Mouse (Mus musculus): ENCODE results near the gene H6pd.
"Not testable (repeated sequence)": the region's sequence is repeated elsewhere in the genome, so short reads cannot be mapped to it uniquely, and the experiment has no call there.

H6pd gene

GRCm38 (mm10) chr4:150008853-150009586, at the start of gene H6pd:
H6pd (minus strand) TSS chr4:150009023.
- peak; percentile 92 for DNase-seq (ENCODE audit: low read depth, low spot score)

- no peak for DNase-seq (ENCODE audit: low read depth, low spot score)
Measured at GRCm38 (mm10) chr4:150057722-150058121, 48.9 kb upstream of the H6pd start.

DNA sequence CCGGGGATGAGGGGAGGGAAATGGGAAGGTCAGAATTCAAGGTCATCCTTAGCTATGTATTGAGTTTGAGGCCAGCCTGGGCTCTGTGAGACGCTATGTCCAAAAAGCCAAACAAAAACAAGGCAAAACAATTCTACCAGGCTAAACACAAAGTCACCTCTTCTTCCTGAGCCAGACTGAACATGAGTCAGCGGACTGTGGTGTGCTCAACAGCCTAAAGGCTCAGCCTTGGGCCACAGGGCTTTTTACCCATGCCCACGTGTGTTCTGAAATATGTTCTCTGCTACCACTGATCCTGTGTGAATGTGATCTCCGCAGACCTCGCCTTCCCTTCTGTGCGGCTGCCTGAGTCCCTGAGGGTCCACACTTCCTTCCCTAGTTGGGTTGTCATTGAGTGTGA, 47.3 kb upstream of the H6pd start:
- no peak for DNase-seq (ENCODE audit: low read depth, low spot score)

GRCm38 (mm10) chr4:150052380-150052779, 43.6 kb upstream of the H6pd start:
- DNase-seq (ENCODE audit: low read depth, low spot score): no peak

DNA sequence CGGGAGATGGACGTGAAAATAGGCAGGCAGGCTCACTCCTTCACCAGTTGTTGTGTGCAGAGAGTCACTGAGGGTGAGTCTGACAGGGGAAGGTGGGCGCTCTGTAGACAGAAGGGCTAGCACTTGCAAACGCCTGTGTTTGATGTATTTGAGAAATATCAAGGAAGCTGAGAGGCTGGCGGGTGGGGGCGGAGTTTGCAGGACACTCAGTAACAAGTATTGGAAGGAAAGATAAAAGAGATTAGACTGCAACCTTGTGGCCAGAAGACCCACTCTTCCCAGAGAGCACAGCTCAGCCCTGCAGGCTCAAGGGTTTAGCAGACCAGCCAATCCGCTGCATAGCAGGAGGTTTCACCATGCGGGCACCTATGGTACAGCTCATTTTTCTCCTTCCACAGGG, 42.7 kb upstream of the H6pd start:
- no peak for DNase-seq (ENCODE audit: low read depth, low spot score)

GRCm38 (mm10) chr4:150049564-150050226, 40.9 kb upstream of the H6pd start:
- no peak for DNase-seq (ENCODE audit: low read depth, low spot score)

DNA sequence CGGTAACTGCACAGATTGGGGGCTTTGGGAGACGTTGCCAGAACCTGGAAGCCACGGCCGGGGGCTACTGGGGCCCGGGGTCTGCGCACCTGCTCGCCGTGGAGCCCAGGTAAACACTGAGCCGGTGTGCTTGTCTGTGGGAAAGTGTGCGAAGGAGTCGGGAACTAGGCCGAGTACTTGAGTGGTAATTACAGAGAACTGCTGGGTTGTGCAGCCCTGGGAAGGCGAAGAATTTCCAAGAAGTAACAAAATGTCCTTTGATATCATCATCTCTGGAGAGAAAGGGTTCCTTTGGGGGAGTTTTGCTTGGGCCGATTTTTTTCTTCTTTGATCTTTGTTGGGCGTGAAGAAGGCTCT, 40.3 kb upstream of the H6pd start:
- no peak for DNase-seq (ENCODE audit: low read depth, low spot score)

DNA sequence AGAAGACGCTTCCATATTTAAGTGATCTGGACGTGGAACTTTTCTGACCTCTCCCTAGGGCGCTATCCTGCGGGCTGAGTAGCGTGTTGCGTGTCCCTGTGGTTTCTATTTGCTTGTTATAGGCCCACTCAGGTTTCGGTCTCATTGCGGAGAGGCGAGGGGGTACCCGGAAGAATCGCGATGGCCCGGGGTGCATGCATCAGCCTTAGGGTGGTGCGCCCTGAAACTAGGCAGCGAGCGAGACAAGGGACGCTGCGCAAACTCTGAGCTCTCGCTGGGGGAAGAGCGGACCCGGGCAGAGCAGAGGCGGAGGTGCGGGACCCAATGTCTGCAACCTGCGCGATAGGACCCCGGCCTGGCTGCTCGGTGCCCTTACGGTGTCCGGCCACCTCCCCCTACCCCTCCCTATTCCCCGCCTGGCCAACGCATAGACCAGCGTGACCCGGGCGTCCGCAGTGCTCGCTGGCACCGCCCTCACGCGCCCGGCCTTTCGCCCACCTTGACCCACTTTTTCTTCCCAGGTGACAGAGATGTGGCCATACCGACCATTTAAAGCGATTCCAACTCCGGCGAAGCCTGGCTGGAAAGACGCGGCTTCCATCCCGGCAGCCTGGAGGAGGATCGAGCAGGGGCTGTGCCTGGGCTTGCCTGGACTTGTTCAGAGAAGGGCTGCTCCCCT, 39.8 kb upstream of the H6pd start:
- no peak for DNase-seq (ENCODE audit: low read depth, low spot score)

GRCm38 (mm10) chr4:150048038-150048437, 39.2 kb upstream of the H6pd start:
- DNase-seq (ENCODE audit: low read depth, low spot score): no peak

DNA sequence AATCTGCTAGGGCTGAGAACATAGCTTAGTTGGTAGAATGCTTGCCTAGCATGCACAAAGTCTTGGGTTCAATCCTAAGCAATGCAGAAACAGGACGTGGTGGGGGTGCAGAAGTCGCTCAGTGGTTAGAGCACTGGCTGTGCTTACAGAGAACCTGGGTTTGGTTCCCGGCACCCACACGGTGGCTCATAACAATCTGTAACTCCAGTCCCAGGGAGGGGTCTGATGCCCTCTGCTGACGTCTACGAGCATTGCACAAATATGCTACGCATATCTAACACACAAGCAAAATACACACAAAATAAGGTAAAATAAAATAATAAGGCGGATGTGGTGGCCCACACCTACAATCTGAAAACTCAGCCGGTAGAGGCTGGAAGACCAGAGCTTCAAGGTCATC, 34.8 kb upstream of the H6pd start:
- no peak for DNase-seq (ENCODE audit: low read depth, low spot score)

DNA sequence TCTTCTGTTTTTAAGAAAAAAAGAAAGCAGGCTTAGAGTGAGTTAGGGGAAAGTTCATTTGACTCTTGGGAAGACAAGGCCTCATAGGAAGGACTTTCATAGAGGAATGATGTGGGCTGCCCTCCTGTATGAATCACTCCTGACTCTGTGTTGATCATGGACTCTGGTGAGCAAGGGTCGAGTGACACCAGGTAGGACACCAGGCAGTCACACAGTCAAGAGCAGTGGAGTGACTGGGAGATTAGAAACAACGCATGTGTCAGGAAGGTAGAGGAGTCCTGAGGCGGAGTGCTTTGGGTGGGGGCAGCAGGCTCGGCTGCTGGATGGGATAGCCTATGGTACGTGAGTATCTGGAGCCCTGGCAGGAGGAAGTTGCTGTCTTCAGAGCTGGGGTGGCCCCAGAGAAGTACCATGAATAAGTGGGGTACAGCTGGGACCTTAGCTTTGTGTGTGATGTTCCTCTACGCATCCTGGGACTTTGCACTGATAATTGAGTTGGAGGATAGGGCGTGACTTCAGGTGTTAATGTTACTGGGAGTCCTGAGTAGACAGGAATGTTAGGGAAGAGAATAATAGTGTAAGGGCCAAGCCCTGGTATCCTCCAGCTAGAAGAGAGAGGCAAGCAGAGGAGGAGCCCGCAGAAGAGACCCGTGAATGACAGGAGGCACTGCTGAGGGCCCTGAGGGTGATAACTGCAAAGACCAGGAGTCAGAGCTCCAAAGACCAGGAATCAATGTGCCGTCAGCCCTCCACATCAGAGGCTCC, 32.7 kb upstream of the H6pd start:
- DNase-seq (ENCODE audit: low read depth, low spot score): no peak

- DNase-seq (ENCODE audit: low read depth, low spot score): not testable (repeated sequence)
Measured at GRCm38 (mm10) chr4:150040856-150041255, 32.0 kb upstream of the H6pd start.

DNA sequence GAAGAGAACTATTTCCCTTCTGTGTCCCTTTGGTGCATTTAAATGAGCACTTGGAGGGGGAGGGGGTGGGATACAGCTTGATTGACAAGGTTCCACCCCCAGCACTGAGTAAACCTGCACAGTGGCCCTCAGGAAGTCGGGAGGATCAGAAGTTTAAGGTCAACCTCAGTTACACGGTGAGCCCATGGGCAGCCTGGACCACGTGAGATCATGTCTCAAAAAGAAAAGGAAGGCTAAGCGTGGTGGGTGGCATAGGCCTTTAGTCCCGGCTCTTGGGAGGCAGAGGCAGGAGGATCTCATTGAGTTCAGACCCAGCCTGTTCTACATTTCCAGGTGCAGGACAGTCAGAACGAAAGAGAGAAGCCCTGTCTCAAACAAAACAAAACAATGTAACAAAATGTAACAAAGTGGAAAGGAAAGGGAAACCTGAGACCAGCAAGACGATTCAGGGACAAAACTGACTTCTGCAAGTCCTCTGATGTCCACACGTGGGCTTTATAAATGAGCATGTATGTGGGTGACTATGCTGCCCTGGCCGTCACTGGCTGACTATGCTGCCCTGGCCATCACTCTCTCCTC, 31.3 kb upstream of the H6pd start:
- no peak for DNase-seq (ENCODE audit: low read depth, low spot score)

DNA sequence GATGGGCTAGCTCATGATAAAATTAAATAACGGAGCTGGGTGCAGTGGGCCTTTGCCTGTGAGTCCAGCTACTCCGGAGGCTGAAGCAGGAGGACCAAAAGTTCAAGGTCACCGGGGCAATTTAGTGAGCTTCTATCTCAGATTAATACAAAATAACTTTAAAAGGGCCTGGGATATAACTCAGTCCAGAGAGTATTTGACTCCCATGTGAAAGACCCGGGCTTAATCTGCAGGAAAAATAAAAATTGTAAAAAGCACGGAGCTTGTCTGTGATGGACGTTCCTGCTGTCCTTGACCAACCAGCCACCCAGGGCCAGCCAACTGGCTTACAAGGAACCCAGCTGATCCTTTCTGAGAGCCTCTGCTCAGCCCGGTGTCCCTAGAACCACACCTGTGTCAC, 29.7 kb upstream of the H6pd start:
- DNase-seq (ENCODE audit: low read depth, low spot score): no peak

GRCm38 (mm10) chr4:150036094-150036493, 27.3 kb upstream of the H6pd start:
- no peak for DNase-seq (ENCODE audit: low read depth, low spot score)

DNA sequence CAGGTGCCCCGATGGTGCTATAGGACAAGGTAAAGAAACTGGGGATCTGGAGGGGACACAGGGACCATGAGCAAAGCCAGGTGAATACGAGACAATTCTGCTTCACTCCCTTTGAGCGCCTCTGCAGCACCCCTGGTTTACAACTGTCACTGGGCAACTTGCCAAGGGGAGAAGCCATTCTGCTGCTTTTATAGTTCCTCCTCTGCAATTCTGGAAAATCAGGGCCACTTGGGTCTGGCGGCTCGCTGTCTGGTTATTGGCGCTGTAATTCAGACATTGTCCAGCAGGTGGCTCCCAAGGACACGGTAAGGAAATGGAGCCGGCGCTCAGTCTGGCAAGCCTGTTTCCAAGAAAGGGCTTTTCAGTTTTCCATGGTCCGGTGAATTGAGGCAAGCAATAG, 26.5 kb upstream of the H6pd start:
- DNase-seq (ENCODE audit: low read depth, low spot score): peak; percentile 93

DNA sequence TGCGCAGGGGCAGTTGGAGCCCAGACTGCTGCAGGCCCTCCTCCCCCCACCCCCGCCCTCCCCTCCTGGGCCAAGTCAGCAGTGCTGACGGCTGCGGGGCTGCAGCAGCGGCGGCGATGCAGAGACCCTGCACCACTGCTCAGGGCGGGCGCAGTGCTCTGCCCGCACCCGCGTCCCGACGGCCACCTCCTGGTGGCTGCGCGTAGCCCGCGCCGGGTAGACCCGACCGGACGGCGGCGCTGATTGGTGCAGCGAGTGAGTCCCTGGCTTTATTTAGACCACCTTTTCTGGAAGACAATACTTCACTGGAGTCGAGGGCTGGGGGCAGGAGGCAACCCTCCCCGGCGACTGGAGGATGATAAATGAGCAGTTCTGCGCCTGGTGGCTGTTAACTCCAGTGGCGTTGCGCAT, 24.4 kb upstream of the H6pd start:
- DNase-seq (ENCODE audit: low read depth, low spot score): peak; percentile 46

DNA sequence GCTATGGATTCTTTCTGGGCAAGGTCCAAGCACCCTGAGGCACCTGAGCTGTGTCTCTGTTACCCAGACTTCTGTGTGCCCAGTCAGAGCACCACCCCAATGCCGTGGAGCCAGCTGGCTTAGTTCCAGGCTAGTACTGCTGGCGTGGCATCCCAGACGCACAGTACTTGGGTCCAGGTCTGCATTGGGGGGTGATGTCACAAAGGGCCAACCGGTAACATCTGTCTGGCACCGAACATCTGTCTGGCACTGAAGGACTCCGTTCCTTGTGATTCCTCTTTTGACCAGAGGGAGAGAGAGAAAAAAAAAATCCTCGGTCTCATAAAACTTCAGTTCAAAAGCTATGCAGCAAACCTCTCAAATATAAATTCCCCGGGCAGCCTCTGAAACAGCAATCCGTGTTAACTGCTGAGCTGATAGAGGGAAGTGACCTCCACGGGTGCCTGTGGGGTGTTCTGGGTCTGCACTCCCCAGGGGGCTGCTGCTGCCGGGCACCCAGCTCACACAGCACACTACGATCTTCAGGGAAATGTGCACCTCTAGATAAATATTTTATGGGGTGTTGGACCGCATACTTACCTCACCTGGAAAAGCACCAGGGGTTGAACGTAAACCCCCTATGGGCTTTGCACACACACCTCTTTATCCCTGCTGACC, 22.5 kb upstream of the H6pd start:
- peak; percentile 78 for DNase-seq (ENCODE audit: low read depth, low spot score)

DNA sequence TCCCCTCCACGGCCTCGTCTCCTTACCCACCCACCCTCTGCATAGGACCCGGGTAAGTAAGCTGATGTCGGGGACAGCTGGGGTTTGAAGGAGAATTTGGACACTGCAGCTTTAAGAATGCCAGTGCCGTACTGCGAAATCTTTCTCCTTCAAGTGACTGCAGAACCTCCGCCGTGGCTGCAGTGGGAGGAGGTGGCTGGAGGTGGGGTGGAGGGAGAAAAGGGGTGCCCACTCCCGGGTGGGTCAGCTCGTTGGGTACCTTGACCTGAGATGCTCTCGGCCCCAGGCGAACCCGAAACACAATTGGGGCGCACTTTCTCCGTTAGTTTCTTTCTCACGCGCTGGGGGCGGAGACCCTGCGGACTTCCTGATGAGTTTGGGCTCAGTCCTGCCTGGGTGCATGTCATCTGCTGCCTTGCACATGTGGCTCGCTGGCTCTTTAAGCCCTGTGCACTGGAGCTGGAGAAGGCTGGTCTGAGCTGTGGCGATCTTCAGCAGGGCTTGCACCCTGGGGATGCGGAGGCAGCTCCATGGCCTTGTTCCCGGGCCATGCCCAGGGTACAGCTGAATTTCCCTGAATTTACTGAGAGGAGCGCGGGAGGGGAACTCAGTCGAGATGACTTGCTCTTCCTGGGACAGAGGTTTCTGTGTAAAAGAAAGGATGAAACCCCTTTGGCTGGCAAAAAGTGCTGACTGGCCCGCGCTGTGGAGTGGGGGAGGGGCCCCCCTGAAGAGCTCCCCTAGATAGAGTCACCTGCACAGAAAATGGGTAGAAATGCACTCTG, 21.8 kb upstream of the H6pd start:
- DNase-seq (ENCODE audit: low read depth, low spot score): peak; percentile 85

- DNase-seq (ENCODE audit: low read depth, low spot score): peak; percentile 78
Measured at GRCm38 (mm10) chr4:150029885-150030284, 21.1 kb upstream of the H6pd start.
